Mouse (Mus musculus) lung, adult 2 months (tissue): ENCODE data around the gene Mprip.

ENCODE experiments used
- CTCF ChIP-seq: fragments of 200-500 bp; IDR thresholded peaks from 2 replicates; pipeline ENCODE4 v1.5.1; 2011; ENCODE audit warnings: mild to moderate bottlenecking, low read length, control low read depth; ENCODE audit not compliant: insufficient read depth
- POLR2A ChIP-seq: fragments of 200-500 bp; IDR thresholded peaks from 2 replicates; pipeline ENCODE4 v1.6.1; 2011; ENCODE audit warnings: low read depth, mild to moderate bottlenecking, control low read depth, low read length, borderline replicate concordance; ENCODE audit errors: extremely low read depth

DNA sequence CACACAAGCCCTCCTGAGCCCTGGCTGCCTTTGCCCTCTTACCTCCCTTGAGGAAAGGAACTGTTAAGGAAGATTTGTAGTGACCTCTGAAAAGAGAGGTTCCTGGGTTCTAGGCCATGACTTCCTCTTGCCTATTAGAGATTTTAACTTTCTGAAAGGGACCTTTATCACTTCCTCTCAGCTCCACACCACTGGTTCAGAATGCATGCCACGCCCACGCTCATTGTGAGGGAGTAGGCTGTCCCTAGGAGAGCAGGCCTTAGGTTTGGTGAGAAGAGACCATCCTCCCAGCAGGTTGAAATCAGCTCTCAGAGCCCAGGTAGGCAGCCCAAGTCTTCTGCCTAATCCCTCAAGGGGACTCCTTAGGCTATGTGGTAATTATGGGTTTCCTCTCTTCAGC lies 78.9 kb downstream of the Mprip start:
- TF ChIP-seq CTCF (no peak), POLR2A (no peak)
